Mouse (Mus musculus): ENCODE measurements around the gene Noct.

The Noct gene

DNA sequence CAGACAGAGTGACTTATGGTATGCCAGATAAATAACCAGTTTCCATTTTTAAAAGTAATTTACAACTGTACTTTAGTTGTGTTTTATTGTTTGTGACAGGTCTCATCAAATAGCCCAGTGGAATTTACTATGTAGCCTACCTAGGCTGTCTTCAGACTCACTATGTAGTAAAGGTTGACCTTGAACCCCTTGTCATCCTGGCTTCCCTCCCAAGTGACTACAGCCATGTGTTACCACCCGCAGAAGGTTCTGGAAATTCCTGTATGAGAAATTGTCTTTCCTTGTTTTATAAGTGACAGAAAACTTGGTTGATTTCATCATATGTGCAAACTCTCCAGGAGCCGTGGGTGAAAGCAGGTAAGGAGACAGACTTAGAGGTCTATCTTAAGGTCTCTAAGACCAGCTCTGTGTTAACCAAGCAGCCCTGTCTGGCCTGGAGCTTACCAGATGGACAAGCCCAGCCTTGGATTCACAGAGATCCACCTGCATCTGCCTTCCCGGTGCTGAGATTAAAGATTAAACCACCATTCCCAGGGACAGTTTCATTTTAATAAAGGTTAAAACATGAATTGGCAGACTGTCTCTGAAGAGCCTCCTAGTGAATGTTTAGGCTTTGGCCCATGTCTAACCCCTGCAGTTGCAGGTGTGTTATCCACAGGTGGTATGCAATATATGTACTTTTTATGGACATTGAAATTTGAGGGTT is 8.1 kb downstream of the Noct start:
- DNase-seq = no peak

DNA sequence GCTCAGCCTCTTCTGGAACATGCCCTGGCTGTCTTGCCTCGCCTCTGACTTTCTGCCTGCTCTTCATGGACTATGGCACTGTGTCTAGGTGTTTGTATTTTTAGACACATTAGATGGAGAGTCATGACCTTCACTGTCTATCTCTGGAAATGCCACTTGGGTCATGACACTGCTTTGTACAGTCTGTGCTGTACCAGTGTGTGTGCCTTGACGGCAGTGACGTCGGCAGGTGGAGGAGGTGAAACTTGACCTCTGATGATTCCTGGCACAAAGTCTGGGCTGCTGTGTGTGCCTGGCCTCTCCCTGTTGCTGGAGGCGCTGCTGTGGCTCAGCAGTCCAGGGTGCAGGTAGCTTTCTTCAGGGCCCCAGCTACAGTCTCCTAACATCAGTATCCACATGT is 9.2 kb downstream of the Noct start:
- DNase-seq = no peak

DNA sequence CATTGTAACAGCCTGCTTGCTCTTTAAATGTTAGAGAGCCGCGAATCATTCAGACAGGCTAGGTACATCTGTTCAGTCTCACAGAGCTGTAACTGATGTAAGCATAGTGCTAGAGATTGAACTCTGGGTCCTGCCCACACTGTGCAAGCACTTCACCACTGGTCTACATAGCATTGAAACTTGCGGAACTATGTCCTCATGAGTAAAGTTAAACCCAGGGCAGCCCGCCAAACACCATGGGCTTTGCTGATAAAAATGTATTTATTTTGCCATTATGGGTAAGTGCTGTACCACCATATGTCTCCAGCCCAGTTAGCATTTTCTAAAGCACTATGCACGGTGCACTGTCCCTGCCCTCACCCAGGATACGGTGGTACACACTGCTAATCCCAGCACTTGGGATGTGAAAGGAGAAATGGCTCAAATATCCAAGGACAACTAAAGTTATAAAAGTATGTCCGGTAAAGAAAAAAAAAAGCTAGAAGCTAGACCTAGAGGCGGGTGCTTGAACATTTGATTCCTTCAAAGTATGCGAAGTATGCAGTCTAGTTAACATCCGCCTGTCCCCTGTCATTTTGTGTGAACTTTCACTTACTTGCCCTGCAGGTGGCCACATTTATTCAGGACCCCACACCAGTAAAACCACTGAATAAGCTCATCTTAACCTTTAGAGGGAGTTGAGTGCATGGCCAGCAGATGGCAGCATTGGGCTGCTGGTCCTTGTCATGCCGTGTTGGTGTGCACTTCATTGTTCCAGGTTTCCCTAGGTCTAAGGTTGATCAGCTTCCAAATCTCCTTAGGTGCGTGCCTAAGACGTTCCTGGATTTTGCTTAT is 9.9 kb downstream of the Noct start:
- DNase-seq = peak; percentile 93

DNA sequence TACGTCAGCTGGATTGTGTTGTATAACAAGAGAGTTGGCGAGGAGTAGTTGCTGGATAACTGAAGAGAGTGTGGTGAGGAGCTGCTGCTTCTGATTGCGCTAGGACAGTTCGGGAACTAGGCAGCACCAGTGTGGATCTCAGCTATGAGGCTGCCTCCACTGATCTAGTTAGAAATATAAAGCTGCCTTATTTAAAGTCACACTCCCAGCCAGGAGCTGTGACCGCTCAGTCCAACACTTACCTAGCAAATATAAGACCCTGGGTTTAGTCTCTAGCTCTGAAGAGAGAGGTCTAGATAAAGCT is 10.5 kb downstream of the Noct start:
- no peak for DNase-seq

DNA sequence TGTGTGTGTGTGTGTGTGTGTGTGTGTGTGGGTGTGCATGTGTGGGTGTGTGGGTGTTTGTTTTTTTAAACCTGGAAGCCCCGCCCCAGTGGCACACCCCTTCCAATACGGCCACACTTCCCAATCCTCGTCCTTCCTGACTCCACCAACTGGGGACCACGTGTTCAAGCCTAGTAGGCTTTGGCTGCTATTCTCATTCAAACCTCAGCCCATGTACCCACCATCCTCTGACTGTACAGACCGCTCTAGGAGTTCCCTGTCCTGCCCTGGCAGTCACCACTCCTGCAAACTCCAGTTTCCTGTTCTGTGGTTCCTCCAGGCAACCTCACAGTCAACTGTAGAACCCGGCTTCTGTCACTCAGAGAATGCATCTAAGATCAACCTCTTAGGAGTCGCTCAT is 14.3 kb downstream of the Noct start:
- no peak for DNase-seq

DNA sequence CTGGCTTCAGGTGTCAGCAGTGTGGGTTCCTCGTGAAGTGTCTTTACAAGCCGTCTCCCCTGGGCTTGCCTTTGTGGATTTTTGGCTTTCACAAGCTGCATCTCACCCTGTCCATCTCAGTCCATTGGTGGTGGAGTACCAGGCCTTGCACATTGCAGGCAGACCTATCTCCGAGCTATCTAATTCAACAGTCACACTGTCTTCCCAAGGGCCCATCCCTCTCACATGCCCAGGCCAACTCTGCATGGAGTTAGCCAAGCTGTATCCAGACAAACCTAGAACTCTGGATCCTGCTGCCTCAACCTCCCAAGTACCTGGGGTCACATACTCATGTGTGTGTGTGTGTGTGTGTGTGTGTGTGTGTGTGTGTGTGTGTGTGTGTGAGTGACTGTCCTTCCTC is 15.3 kb downstream of the Noct start:
- no peak for DNase-seq

DNA sequence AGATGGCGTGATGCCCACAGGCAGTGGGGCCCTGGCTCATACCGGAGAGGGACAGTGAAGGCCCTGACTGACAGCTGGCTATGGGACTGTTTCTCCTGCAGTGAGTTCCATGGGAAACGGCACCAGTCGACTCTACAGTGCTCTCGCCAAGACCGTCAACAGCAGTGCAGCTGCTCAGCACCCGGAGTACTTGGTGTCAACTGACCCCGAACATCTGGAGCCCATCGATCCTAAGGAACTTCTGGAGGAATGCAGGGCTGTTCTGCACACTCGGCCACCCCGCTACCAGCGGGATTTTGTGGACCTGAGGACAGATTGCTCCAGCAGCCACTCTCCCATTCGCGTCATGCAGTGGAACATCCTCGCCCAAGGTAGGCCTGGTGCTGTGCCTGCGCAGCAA is 23.5 kb downstream of the Noct start:
- DNase-seq = no peak

DNA sequence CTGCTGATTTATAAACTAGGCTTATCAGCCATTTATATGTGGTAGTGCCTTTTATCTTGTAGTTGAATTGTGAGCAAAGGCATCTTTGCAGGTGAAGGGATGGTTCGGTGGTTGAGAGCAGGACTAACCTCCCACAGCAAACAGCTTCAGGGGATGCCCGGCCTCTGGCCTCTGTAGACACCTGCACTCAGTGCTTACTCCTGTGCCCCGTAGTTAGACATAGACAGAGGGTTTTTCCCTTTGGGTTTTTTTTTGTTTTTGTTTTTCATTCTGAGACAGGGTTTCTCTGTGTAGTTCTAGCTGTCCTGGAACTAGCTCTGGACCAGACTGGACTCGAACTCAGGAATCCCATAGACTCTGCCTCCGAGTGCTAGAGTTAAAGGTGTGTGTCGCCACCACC is 24.4 kb downstream of the Noct start:
- DNase-seq = no peak

DNA sequence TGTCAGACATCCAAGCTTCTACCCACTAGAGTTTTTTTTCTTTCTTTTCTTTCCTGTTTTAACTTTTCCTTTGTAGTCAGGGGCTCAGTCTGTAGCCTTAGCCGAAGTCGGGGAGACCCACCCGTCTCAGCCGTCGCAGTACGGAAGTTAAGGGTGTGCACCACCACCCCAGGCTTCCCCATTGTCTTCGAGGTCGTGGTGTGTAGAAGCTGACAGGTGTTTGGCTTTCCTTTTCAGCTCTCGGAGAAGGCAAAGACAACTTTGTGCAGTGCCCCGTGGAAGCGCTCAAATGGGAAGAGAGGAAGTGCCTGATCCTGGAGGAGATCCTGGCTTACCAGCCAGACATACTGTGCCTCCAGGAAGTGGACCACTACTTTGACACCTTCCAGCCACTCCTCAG is 25.2 kb downstream of the Noct start:
- DNase-seq = no peak

DNA sequence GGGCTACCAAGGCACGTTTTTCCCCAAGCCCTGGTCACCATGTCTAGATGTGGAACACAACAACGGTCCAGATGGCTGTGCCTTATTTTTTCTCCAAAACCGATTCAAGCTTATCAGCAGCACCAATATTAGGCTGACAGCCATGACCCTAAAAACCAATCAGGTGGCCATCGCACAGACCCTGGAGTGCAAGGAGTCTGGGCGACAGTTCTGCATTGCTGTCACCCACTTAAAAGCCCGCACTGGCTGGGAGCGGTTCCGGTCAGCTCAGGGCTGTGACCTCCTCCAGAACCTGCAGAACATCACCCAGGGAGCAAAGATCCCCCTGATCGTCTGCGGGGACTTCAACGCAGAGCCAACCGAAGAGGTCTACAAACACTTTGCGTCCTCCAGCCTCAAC is 25.6 kb downstream of the Noct start:
- DNase-seq = no peak

DNA sequence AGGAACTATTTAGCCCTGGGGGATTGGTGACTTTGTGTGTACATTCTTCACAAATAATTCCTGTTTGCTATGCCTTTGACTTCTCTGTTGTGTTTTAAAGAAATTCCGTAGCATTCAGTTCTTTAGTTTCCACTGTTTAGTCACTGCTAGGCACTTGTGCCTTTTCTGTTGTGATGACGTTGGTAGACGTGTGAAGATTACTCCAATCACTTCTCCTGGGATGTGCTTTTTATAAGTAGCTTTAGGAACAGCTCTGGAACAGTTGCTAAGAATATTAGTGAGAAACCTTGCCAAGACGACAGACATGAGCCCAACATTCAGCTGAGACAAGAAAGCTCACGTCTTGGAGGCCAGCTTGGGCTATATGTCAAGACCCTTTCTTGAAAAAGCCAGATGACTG is 26.8 kb downstream of the Noct start:
- DNase-seq = no peak

DNA sequence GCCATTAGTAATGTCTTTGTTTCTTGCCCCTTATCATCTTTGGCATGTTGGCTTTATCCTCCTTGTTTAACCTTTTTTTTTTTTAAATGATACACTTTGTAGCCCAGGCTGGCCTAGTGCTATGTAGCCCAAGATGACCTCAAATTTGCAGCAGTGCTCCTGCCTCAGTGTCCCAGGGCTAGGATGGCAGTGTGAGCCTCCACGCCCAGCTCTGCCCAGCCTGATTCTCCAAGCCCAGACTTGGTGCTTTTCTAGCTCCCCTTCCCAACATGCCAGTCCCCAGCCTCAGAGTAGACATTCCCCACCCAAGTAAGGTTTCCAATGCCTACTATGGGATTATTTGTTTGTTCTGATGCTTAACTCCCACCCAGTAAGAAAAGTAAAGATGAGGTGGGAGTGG is 28.0 kb downstream of the Noct start:
- DNase-seq = no peak

DNA sequence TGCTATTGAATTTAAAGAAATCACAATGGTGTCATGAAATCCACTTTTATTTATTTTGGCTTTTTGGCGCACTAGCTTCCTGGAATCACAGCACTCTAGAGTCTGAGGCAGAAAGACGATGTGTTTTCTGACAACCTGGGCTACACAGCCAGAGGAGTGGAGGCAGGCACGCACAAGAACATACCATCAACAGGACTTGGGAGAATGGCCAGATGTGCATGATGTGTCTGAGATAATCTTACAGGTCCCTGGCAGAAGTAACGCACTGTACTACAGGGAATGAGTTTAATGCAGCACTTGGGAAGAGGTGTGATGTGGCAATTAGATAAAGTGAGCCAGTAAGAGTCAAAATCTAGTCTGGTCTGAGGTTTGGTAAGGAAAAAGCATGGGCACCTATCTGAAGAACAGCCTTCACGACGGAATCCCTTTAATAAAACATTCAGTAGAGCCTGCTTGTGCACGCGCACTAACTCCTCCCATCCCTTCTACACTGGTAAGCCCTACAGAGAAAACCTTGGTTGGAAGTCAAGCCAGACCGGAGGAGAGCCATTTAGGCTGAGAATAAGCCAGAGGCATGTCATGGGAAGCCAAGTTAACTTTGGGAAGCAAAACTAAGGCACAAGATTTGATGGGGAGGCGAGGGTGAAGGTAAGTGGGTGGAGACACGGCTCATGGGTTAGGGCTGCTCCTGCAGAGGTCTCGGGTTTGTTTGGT is 28.6 kb downstream of the Noct start:
- DNase-seq = no peak

DNA sequence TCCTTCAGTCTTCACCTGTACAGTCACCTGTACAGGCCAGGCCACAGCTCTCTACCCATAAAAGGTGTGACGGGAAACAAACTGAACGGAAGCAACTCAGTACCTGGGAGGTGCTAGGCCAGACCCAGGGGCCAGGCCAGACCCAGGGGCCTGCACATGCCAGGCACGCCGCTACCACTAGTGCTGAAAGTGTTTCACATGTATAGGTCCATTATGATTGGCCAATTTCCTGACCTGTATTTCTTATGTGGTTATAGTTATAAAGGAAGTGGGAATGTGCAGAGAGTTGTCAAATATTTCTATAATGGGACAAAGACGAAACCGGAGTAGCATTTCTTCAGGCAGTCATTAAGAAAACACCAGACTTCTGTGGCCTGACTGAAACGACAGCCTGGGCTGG is 30.5 kb downstream of the Noct start:
- no peak for DNase-seq

DNA sequence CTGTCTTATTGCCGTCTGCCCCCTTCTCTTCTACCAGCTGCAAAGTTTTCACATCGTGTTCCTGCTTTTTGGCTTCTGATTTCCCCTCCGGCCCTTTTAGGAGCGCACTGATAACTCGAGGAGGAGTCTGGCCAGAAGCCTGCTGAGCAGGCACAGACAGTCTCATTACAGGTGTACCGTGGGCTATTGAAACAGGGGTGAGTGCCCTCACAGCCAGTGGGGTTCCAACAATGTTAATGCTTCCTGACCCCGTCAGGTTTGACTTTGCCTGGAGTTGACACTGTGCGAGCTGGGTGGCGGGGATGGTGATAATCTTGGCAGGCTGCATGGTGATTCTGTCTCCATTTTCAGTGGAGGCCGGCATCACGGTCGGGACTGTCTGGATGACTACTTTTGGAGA is 32.2 kb downstream of the Noct start:
- no peak for DNase-seq

DNA sequence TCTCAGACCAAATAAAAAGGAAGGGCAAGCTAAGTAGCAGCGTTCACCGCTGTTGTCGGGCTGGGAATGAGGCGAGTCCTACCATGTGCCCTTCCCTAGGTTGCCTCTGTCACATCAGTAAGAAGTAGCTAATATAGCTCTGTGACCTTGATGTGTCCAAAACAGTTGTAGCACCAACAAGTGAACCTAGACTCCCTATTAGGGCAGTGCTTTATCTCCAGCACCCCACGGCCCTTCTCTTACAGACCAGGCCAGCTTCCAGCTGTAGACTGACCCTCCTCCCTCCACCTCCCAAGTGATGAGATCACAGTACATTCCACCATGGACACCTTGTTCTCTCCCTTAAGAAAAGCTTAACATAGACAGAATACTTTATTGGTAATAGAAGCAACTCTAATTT is 33.8 kb downstream of the Noct start:
- no peak for DNase-seq

DNA sequence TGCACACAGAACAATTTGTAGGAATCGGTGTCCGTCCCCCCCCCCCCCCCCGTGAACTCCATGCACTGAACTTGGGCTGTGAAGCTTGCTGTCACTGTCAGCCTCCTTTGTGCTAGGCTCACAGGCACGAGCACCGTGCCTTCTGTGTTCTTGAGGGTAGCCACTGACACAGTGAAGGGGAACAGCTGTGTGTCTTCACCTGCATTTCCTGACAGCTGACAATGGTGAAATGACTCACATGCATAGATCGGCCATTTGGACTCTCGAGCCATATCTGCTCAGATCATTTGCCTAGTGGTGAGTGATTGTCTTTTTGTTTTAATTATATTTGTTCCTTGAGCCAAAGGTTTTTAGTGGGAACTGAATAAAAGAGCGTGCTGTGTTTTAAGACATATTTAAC is 38.7 kb downstream of the Noct start:
- DNase-seq = no peak

DNA sequence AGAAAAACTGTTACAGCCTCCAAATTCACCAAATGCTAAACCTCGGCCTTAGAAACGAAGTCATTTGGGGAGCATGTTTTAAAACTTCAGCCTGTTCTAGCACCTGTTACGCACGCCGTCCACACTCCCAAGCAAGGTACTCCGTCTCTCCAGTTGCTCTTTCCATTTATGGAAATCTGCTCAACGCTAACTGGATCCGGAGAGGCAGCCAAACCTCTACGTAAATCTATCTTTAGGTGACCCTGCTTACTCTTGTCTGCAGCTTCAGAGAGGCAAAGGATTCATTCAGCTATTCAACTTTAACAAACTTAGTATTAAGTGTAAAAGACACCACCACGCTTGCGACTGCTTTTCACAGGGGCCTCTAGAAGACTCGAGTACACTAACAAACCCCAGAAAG is 44.2 kb downstream of the Noct start:
- no peak for DNase-seq

DNA sequence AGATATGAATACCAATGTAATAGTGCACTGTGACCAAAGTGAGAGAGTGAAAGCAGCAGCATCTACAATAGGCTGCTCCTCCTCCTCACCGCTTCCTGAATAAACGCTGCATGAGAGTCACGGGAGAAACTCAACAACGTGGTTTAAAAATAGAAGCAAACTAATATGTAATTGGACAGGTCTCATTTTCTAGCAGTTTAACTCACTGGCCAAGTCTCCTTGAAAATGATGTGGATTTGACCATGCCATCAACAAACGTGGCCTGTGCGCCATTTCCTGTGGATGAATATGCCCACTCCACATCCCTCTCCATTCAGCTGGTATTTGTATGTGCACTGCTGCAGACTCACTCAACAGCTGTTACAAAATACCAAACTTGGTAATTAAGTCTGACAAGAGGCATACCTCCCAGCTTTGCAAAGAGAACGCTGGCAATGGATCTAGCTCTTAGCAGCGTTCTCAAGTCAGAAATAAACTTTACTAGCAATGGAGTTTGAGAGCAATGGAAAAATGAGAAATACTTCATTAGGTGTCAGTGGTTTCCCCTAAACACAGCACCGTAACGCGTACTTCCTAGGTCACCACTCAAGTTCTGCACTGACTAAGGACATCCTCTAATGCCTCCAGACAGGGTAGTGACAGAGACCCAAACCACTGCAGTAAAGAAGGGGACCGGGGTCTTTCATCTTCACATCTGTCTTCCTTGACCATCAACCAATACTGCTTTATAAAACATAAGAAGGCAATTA is 46.0 kb downstream of the Noct start:
- no peak for DNase-seq

DNA sequence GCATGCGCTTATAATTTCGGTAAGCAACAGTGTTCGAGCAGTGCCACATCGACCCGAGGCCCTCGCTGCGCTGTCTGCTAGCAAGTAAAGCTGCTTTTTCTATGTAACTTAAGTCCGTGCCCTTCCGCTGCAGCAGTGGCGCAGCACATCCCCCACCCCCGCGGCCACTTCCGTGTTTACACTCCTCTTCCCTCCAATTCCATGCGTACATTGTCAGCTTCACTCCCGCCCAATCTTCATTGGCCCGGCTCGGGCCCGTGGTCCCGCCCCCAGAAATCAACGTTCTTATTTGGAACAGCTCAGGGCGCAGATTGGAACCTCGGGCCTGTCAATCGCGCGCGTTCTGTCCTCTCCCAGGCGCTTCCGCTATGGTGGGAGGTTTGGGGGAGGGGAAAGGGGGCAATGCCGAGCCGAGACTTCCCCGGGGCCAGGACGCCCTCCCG is 51.7 kb downstream of the Noct start:
- peak; percentile 97 for DNase-seq

DNA sequence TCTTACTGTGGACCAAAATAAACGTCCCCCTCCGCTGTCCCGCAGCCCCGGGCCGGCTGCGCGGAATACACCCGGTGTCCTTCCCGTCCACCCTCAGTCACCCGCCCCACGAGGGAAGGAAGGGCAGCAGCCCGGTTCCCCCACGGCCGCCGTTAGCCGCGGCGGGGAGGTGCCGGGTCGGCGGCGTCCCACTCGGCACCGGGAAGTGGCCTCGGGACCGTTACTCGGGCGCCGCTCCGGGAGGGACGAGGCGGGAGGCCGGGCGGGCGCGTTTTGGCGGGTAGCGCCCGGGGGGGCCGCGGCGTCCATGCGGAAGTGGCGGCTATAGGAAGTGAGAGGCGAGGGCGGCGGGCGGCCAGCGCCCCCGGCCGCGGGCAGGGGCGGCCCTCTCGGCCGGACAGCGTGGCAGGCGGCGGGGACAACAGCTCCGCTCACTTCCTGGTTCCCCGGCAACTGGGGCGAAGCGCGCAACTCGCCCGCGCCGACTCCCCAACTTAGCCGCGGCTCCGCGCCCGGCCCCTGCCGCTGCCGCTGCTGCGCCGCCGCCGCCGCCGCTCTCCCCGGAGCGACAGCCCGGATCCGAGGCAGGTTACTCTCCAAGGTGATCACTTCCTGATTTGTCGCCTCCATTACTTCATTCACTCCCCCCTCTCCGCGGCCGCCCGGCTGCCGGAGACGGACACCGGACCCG is 52.3 kb downstream of the Noct start:
- peak; percentile 74 for DNase-seq

DNA sequence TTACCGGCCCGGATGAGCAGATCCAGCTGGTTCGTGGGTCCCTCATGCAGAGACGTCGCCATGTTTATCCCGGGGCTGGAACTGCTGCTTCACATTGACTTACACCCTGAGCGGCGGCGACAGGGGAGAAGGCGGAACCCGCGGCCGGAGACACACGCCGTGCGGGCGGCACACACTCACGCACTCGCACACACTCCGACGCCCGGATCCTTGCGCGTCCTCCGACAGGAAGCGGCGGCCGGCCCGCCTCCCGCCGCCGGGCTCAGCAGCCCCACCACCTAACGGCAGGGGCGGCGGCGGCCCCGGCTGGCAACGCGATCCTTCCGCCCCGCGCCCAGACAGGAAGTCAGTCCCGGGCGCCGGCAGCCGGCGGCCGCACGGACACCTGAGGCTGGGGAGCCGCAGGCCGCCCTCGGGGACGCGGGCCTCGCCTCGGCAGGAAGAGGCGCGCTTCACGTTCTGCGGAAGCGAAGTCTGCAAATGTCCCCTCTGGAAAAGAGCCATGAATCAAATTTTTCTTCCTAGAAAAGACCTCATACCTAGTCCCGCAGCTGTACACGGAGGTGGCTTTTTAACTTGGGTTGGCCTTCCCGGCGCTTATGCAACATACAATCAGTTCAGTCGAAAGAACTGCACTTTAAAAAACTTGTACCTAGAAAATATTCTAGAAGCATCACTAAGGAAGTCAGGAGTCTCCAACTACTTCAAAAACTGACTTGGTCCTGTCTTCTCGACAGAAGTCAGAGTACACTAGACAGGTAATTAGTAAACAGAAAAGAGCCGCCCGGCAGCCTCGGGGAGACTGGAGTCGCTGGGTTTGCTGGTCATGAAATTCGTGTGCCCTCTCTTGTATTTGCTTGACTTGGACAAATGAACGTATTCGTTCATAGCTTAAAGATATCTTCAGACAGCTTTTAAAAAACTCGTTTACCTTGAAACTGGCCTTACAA is 53.2 kb downstream of the Noct start:
- DNase-seq = peak; percentile 91
